Mouse (Mus musculus): Measurements from ENCODE around the gene Hmcn1.

DNA sequence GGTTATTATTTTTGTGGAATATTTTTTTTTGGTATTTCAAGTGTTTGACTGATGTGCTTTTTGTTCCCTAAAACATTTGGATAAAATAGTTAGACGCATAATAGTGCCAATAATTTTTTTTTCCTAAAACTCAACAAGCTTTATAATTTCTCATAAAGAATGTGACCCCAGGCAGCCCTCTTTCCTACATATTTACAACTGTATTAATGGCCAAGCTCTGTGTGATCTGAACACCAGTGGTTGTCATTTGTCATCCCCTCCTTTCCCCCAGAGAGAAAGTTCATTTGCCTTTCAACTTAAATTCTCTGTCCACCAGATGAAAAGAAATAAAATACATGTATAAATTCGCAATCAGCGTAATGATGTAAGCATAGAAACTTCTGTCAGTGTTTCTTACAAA, 121.1 kb downstream of the Hmcn1 start:
- TF ChIP-seq GATA1 (IDR thresholded peaks at IDR 0.05; ENCODE audit: low read length): no peak
- no peak for TF ChIP-seq TAL1 (IDR thresholded peaks at IDR 0.05; ENCODE audit: low read length)
